Mouse (Mus musculus): Measurements from ENCODE around the gene Abtb1. TPM values are rescaled to one million over a fixed set of nuclear protein-coding genes. Genes with fewer than 3 reads are reported as not detected.
A peak's percentile ranks its signal among the peaks of the same experiment; 100 is the strongest.

Abtb1 gene
- 10 to 100 TPM; 39.2 to 72.4 (median 62.7) TPM for polyA plus RNA-seq (2017; shearing (Covaris generic))

GRCm38 (mm10) chr6:88841781-88842689 is at the start of gene Abtb1:
Gene Abtb1, minus strand, starts transcription at chr6:88841984.
- peak; percentile 88 for ATAC-seq

- ATAC-seq = no peak
Observed at GRCm38 (mm10) chr6:88890832-88891231, 49.0 kb upstream of the Abtb1 start.

- no peak for ATAC-seq
Observed at GRCm38 (mm10) chr6:88889410-88890042, 47.7 kb upstream of the Abtb1 start.

GRCm38 (mm10) chr6:88886417-88886967 is 44.7 kb upstream of the Abtb1 start:
- ATAC-seq = no peak

- no peak for ATAC-seq
Observed at GRCm38 (mm10) chr6:88885644-88886416, 44.0 kb upstream of the Abtb1 start.

GRCm38 (mm10) chr6:88884690-88885089 is 42.9 kb upstream of the Abtb1 start:
- no peak for ATAC-seq

- no peak for ATAC-seq
Observed at GRCm38 (mm10) chr6:88884195-88884594, 42.4 kb upstream of the Abtb1 start.

GRCm38 (mm10) chr6:88881334-88881733 is 39.5 kb upstream of the Abtb1 start:
- ATAC-seq = no peak

GRCm38 (mm10) chr6:88879471-88879870 is 37.7 kb upstream of the Abtb1 start:
- ATAC-seq = no peak

GRCm38 (mm10) chr6:88874868-88875508 is 33.2 kb upstream of the Abtb1 start, which contains the start of gene Podxl2:
Gene Podxl2, minus strand, starts transcription at chr6:88875044.
- ATAC-seq = no peak

GRCm38 (mm10) chr6:88873965-88874867 is 32.4 kb upstream of the Abtb1 start:
- no peak for ATAC-seq

- no peak for ATAC-seq
Observed at GRCm38 (mm10) chr6:88872811-88873210, 31.0 kb upstream of the Abtb1 start.

- ATAC-seq = no peak
Observed at GRCm38 (mm10) chr6:88871546-88871945, 29.8 kb upstream of the Abtb1 start.

- ATAC-seq = no peak
Observed at GRCm38 (mm10) chr6:88870594-88870993, 28.8 kb upstream of the Abtb1 start.

- no peak for ATAC-seq
Observed at GRCm38 (mm10) chr6:88869459-88869858, 27.7 kb upstream of the Abtb1 start.

GRCm38 (mm10) chr6:88865704-88866103 is 23.9 kb upstream of the Abtb1 start:
- no peak for ATAC-seq

GRCm38 (mm10) chr6:88860914-88861313 is 19.1 kb upstream of the Abtb1 start:
- peak; percentile 54 for ATAC-seq

GRCm38 (mm10) chr6:88858341-88858740 is 16.6 kb upstream of the Abtb1 start:
- no peak for ATAC-seq

- ATAC-seq = no peak
Observed at GRCm38 (mm10) chr6:88857830-88858229, 16.0 kb upstream of the Abtb1 start.

- ATAC-seq = no peak
Observed at GRCm38 (mm10) chr6:88857249-88857648, 15.5 kb upstream of the Abtb1 start.

GRCm38 (mm10) chr6:88855636-88856035 is 13.9 kb upstream of the Abtb1 start:
- peak; percentile 43 for ATAC-seq
